Mouse (Mus musculus) adrenal gland, adult 8-10 months (tissue): Measurements from ENCODE around the gene Mup3. TPM values are rescaled to one million over a fixed set of nuclear protein-coding genes. Genes with fewer than 3 reads are reported as not detected.
"Not testable (repeated sequence)": the region's sequence is repeated elsewhere in the genome, so short reads cannot be mapped to it uniquely, and the experiment has no call there.

Experiments
- DNase-seq: peaks from one replicate; pipeline ENCODE4 v3.0.0; 2022
- total RNA-seq, 4 experiments: library from RNA; stranded (reverse); gene quantifications; 2 replicates each; pipeline ENCODE4 v1.2.4; 2022

The Mup3 gene
- total RNA-seq = 1 to 10 TPM in 3 of 4 experiments, under 1 TPM in 1; 0.40 to 4.9 (median 1.7) TPM

DNA sequence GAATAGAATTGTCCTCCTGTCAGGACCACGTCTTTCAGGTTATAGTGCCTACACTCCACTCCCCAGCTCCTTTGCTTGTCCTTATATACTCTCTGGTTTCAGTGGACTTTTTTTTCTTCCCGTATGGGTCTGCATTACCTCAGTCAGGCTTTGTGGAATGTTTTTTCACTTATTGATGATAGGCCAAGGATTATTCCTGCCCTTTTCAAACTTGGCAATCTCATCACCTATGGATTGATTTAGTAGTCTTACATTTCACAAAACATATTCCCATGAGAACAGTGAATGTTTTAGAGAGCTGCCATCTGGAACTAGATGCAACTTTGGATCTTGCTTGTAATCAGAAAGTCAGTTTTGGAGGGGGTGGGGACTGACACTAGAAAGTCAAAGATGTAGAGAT is at the start of gene Mup3:
Gene Mup3 (minus strand): TSS at position 102 of the 400 bp plus-strand sequence.
- DNase-seq = no peak

DNA sequence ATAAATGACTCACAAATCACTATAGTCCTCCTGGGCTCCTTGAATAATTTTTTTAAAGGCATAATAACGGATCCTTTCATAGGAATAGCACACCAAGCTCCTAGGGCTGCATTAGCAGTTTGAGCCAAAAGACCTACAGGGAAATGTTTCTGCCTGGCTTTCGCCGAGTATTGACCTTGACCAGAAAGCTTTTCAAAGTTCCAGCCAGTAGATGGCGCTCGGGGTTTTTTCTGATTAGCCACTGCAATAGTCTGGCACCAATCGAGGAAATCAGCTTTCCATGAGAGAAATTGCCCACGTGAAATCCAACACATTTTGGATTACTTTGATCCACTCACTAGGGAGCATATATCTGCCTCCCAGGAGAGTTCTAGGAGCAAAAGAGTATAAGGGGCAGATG is 46.6 kb upstream of the Mup3 start:
- DNase-seq = peak; percentile 15

DNA sequence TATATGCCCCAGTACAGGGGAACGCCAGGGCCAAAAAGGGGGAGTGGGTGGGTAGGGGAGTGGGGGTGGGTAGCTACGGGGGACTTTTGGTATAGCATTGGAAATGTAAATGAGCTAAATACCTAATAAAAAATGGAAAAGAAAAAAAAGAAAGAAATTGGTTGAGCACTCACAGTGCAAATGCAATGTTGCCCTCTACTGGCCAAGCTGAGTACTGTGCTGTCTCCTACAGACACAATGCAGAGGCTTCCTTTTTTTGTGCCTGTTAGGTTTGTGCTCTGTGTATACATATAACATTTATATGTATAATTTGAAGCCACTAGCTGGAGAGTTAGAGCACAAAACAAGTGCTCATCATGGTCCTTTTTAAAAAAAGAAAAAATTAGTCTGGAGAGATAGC is 16.2 kb upstream of the Mup3 start:
- not testable (repeated sequence) for DNase-seq

DNA sequence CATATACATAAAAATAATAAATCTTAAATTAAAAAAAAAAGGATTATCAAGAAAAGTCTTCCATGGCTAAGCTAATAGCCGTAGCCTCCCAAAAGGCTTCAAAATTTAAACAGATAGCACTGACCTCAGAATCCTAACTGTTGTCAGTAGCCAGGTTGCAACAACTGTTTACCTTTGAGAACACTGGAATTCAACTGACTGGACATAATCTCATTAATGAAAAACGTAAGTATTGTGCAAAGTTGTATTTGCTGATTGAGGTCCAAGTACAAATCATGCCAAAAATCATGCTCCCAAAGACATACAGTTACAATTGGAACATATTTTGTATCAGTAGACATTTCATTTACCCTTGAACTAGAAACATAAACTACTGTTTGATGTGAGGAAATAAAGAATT is 811 bp upstream of the Mup3 start:
- DNase-seq = no peak

DNA sequence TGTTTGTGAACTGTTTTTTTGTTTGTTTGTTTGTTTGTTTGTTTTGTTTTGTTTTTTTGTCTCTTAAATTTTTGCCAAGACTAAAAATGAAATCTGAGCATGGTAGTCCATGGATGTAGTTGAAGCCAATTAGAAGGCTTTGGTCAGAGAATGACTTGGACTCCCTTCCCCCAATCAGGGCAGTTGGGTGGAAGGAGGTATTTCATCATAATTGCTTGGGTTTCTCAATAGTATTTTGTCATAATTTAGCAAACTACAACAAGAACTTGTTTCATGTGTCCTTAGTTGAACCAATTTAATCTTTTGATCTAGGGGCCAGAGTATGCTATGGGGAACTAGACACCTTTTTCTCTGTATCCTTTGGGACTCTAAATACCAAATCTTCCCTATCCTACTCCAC is 4.4 kb downstream of the Mup3 start:
- DNase-seq = no peak

DNA sequence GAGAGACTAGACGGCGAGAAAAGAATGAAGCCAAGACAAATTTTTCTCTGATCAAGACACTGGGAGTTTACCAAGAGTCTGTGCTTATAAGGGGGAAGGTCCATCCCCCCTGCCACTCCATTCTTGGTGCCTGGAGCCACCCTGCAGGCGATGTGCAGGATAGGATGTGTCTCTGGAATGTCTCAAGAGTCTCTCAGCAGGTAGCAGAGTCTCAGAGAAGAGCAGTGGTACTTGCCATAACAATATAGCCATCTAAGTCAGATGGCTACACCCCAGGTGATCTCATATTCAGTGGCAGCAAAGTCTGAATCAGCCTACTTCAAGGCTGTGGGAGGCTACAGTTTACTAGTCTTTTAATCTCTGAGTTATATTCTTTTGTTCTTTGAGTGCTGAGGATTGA is 12.0 kb downstream of the Mup3 start:
- no peak for DNase-seq

DNA sequence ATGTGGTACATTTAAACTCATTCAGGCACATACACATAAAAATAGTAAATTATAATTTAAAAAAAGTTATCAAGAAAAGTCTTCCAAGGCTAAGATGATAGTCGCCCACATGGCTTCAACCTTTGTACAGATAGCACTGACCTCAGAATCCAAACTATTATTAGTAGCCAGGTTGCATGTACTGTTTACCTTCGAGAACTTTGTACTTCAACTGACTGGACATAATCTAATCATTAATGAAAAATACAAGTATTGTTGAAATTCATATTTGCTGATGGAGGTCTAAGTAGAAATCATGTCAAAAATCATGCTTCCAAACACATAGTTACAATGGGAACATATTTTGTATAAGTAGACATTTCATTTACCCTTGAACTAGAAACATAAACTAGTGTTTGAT is 32.4 kb downstream of the Mup3 start:
- not testable (repeated sequence) for DNase-seq

DNA sequence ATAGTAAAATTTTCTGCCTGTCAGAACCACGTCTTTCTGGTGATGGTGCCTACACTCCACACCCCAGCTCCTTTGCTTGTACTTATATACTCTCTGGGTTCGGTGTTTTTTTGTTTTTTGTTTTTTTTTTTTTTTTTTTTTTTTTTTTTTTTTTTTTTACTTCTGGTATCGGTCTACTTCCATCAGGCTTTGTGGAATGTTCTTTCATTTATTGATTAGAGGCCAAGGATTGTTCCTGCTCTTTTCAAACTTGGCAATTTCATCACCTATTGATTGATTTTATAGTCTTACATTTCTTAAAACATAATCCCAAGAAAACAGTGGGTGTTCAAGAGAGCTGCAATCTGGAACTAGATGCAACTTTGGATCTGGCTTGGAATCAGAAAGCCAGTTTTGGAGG is 33.1 kb downstream of the Mup3 start, which contains the start of gene Mup20:
Gene Mup20 (minus strand): TSS at position 101 of the 400 bp plus-strand sequence.
- DNase-seq = not testable (repeated sequence)

Other genes with a start within 250 kb of the Mup3 start
- gene Mup20, start 33.2 kb downstream of the Mup3 start, total RNA-seq = under 1 TPM in 1 of 4 experiments, not detected in 3; 0.43 TPM
- not detected for gene Mup21, start 63.5 kb upstream of the Mup3 start, total RNA-seq
- 10 to 100 TPM in 2 of 4 experiments, 1 to 10 TPM in 2; 7.0 to 10.9 (median 9.2) TPM for gene Zfp37, start 143.7 kb upstream of the Mup3 start, total RNA-seq
- gene Slc31a2, start 175.2 kb upstream of the Mup3 start, total RNA-seq = 10 to 100 TPM; 41.7 to 74.1 (median 56.4) TPM